Mouse (Mus musculus): ENCODE data around the gene Lpin3. TPM values are rescaled to one million over a fixed set of nuclear protein-coding genes. Genes with fewer than 3 reads are reported as not detected.
A peak's percentile ranks its signal among the peaks of the same experiment; 100 is the strongest.

Gene Lpin3
- polyA plus RNA-seq, 1 experiment from 2014 or later: 17.6 TPM

GRCm38 (mm10) chr2:160905301-160905700 lies 24.8 kb downstream of the Lpin3 start:
- H3K9me3 ChIP-seq (replicated peaks; ENCODE audit: control insufficient read depth, low read length): no peaks in the 10 kb centered on the region
- no peak overlapping the region for H3K4me3 ChIP-seq (replicated peaks; ENCODE audit: low read length)
- no peak for ATAC-seq (ENCODE audit: insufficient read depth, low FRiP score)
- H3K4me1 ChIP-seq (ENCODE audit: control insufficient read depth, insufficient read depth, low read length): no peaks in the 10 kb centered on the region; the same call in 1 of the 2 replicates
- H3K27me3 ChIP-seq (ENCODE audit: control insufficient read depth, insufficient read depth, low read length): no peaks in the 10 kb centered on the region
- 92% methylated on average over 12 of the region's 12 CpGs for WGBS
- H3K27ac ChIP-seq (ENCODE audit: low read length): no peak overlapping the region
- no peak overlapping the region for H3K9ac ChIP-seq (ENCODE audit: low read length)
- H3K4me2 ChIP-seq (ENCODE audit: low read depth, low read length): no peak overlapping the region
- H3K36me3 ChIP-seq (ENCODE audit: control insufficient read depth, insufficient read depth, low read length): 0 out of 2 replicates have a peak, but pooled peaks cover 6% of the 10 kb centered on the region

GRCm38 (mm10) chr2:160906101-160906500 lies 25.6 kb downstream of the Lpin3 start:
- Histone ChIP-seq H3K27ac (ENCODE audit: low read length) (no peak overlapping the region), H3K9me3 (replicated peaks; ENCODE audit: control insufficient read depth, low read length) (no peaks in the 10 kb centered on the region), H3K4me2 (ENCODE audit: low read depth, low read length) (no peak overlapping the region), H3K4me3 (replicated peaks; ENCODE audit: low read length) (no peak overlapping the region), H3K9ac (ENCODE audit: low read length) (no peak overlapping the region), H3K4me1 (ENCODE audit: control insufficient read depth, insufficient read depth, low read length) (no peaks in the 10 kb centered on the region; the same call in 1 of the 2 replicates), H3K36me3 (ENCODE audit: control insufficient read depth, insufficient read depth, low read length) (0 out of 2 replicates have a peak, but pooled peaks cover 6% of the 10 kb centered on the region), H3K27me3 (ENCODE audit: control insufficient read depth, insufficient read depth, low read length) (peaks cover 3% of the 10 kb centered on the region; the same call in 1 of the 2 replicates)
- no peak for ATAC-seq (ENCODE audit: insufficient read depth, low FRiP score)
- WGBS: 79% methylated on average over 5 of the region's 5 CpGs

- Histone ChIP-seq H3K9ac (ENCODE audit: low read length) (no peak overlapping the region), H3K4me3 (replicated peaks; ENCODE audit: low read length) (no peak overlapping the region), H3K27ac (ENCODE audit: low read length) (no peak overlapping the region), H3K4me2 (ENCODE audit: low read depth, low read length) (no peak overlapping the region), H3K27me3 (ENCODE audit: control insufficient read depth, insufficient read depth, low read length) (peaks cover 17% of the 10 kb centered on the region), H3K36me3 (ENCODE audit: control insufficient read depth, insufficient read depth, low read length) (0 out of 2 replicates have a peak, but pooled peaks cover 6% of the 10 kb centered on the region), H3K4me1 (ENCODE audit: control insufficient read depth, insufficient read depth, low read length) (no peaks in the 10 kb centered on the region), H3K9me3 (replicated peaks; ENCODE audit: control insufficient read depth, low read length) (no peaks in the 10 kb centered on the region)
- no peak for ATAC-seq (ENCODE audit: insufficient read depth, low FRiP score)
- 58% methylated on average over 18 of the region's 18 CpGs for WGBS
Observed at GRCm38 (mm10) chr2:160908607-160909006, 28.1 kb downstream of the Lpin3 start.

GRCm38 (mm10) chr2:160910633-160911032 lies 30.2 kb downstream of the Lpin3 start:
- H3K27ac ChIP-seq (ENCODE audit: low read length): no peak overlapping the region
- H3K27me3 ChIP-seq (ENCODE audit: control insufficient read depth, insufficient read depth, low read length): peaks cover 17% of the 10 kb centered on the region
- H3K4me1 ChIP-seq (ENCODE audit: control insufficient read depth, insufficient read depth, low read length): peaks cover 8% of the 10 kb centered on the region; the same call in 1 of the 2 replicates
- H3K4me3 ChIP-seq (replicated peaks; ENCODE audit: low read length): no peak overlapping the region
- no peak for ATAC-seq (ENCODE audit: insufficient read depth, low FRiP score)
- 77% methylated on average over 5 of the region's 5 CpGs for WGBS
- H3K4me2 ChIP-seq (ENCODE audit: low read depth, low read length): peak overlapping the region; percentile 83
- H3K9me3 ChIP-seq (replicated peaks; ENCODE audit: control insufficient read depth, low read length): no peaks in the 10 kb centered on the region
- no peaks in the 10 kb centered on the region for H3K36me3 ChIP-seq (ENCODE audit: control insufficient read depth, insufficient read depth, low read length)
- H3K9ac ChIP-seq (ENCODE audit: low read length): no peak overlapping the region

- H3K4me3 ChIP-seq (replicated peaks; ENCODE audit: low read length): peak overlapping the region; percentile 51
- H3K27me3 ChIP-seq (ENCODE audit: control insufficient read depth, insufficient read depth, low read length): peaks cover 17% of the 10 kb centered on the region
- no peaks in the 10 kb centered on the region for H3K9me3 ChIP-seq (replicated peaks; ENCODE audit: control insufficient read depth, low read length)
- peaks cover 11% of the 10 kb centered on the region; the same call in 1 of the 2 replicates for H3K4me1 ChIP-seq (ENCODE audit: control insufficient read depth, insufficient read depth, low read length)
- H3K9ac ChIP-seq (ENCODE audit: low read length): peak overlapping the region; percentile 78
- WGBS: under 1% methylated on average over 59 of the region's 64 CpGs
- peak overlapping the region; percentile 10; the same call in 1 of the 2 replicates for H3K27ac ChIP-seq (ENCODE audit: low read length)
- ATAC-seq (ENCODE audit: insufficient read depth, low FRiP score): peak; percentile 31; the same call in 1 of the 2 replicates
- peak overlapping the region; percentile 83 for H3K4me2 ChIP-seq (ENCODE audit: low read depth, low read length)
- H3K36me3 ChIP-seq (ENCODE audit: control insufficient read depth, insufficient read depth, low read length): no peaks in the 10 kb centered on the region
Observed at GRCm38 (mm10) chr2:160911558-160912201, 31.2 kb downstream of the Lpin3 start.

GRCm38 (mm10) chr2:160912231-160912671 lies 31.8 kb downstream of the Lpin3 start, which contains the start of gene Emilin3:
TSS of gene Emilin3 (minus strand) at chr2:160912328.
- H3K36me3 ChIP-seq (ENCODE audit: control insufficient read depth, insufficient read depth, low read length): no peaks in the 10 kb centered on the region
- peaks cover 17% of the 10 kb centered on the region for H3K27me3 ChIP-seq (ENCODE audit: control insufficient read depth, insufficient read depth, low read length)
- ATAC-seq (ENCODE audit: insufficient read depth, low FRiP score): peak; percentile 69
- WGBS: under 1% methylated on average over 44 of the region's 46 CpGs
- H3K4me1 ChIP-seq (ENCODE audit: control insufficient read depth, insufficient read depth, low read length): peaks cover 11% of the 10 kb centered on the region; the same call in 1 of the 2 replicates
- H3K4me2 ChIP-seq (ENCODE audit: low read depth, low read length): peak within 1 kb of the TSS; percentile 83
- H3K9me3 ChIP-seq (replicated peaks; ENCODE audit: control insufficient read depth, low read length): no peaks in the 10 kb centered on the region
- peak within 1 kb of the TSS; percentile 10; the same call in 1 of the 2 replicates for H3K27ac ChIP-seq (ENCODE audit: low read length)
- peak within 1 kb of the TSS; percentile 78 for H3K9ac ChIP-seq (ENCODE audit: low read length)
- peak within 1 kb of the TSS; percentile 51 for H3K4me3 ChIP-seq (replicated peaks; ENCODE audit: low read length)

- no peak overlapping the region for H3K9ac ChIP-seq (ENCODE audit: low read length)
- no peak for ATAC-seq (ENCODE audit: insufficient read depth, low FRiP score)
- H3K27ac ChIP-seq (ENCODE audit: low read length): peak overlapping the region; percentile 60; the same call in 1 of the 2 replicates
- H3K9me3 ChIP-seq (replicated peaks; ENCODE audit: control insufficient read depth, low read length): no peaks in the 10 kb centered on the region
- no peak overlapping the region for H3K4me3 ChIP-seq (replicated peaks; ENCODE audit: low read length)
- peaks cover 11% of the 10 kb centered on the region; the same call in 1 of the 2 replicates for H3K4me1 ChIP-seq (ENCODE audit: control insufficient read depth, insufficient read depth, low read length)
- H3K4me2 ChIP-seq (ENCODE audit: low read depth, low read length): no peak overlapping the region
- WGBS: 65% methylated on average over 9 of the region's 9 CpGs
- no peaks in the 10 kb centered on the region for H3K36me3 ChIP-seq (ENCODE audit: control insufficient read depth, insufficient read depth, low read length)
- H3K27me3 ChIP-seq (ENCODE audit: control insufficient read depth, insufficient read depth, low read length): peaks cover 17% of the 10 kb centered on the region
Observed at GRCm38 (mm10) chr2:160914656-160915055, 34.2 kb downstream of the Lpin3 start.

GRCm38 (mm10) chr2:160915821-160916610 lies 35.5 kb downstream of the Lpin3 start:
- Histone ChIP-seq H3K9ac (ENCODE audit: low read length) (peak overlapping the region; percentile 22; the same call in 1 of the 2 replicates), H3K27me3 (ENCODE audit: control insufficient read depth, insufficient read depth, low read length) (peaks cover 14% of the 10 kb centered on the region), H3K4me3 (replicated peaks; ENCODE audit: low read length) (no peak overlapping the region), H3K9me3 (replicated peaks; ENCODE audit: control insufficient read depth, low read length) (no peaks in the 10 kb centered on the region), H3K4me1 (ENCODE audit: control insufficient read depth, insufficient read depth, low read length) (peaks cover 11% of the 10 kb centered on the region; the same call in 1 of the 2 replicates), H3K27ac (ENCODE audit: low read length) (peak overlapping the region; percentile 60; the same call in 1 of the 2 replicates), H3K36me3 (ENCODE audit: control insufficient read depth, insufficient read depth, low read length) (no peaks in the 10 kb centered on the region), H3K4me2 (ENCODE audit: low read depth, low read length) (no peak overlapping the region)
- 55% methylated on average over 13 of the region's 13 CpGs for WGBS
- no peak for ATAC-seq (ENCODE audit: insufficient read depth, low FRiP score)
